Mouse (Mus musculus) testis, adult 2 months (tissue): Measurements from ENCODE around the gene Tmcc2.

Source experiments
- CTCF ChIP-seq: fragments of 200-500 bp; IDR thresholded peaks from 2 replicates; pipeline ENCODE4 v1.5.1; 2012; ENCODE audit warnings: low read depth, mild to moderate bottlenecking, inconsistent platforms, low read length, moderate library complexity; ENCODE audit not compliant: control insufficient read depth, insufficient read depth, insufficient replicate concordance
- POLR2A ChIP-seq: fragments of 200-500 bp; IDR thresholded peaks from 2 replicates; pipeline ENCODE4 v1.6.1; 2012; ENCODE audit warnings: low read depth, mild to moderate bottlenecking, inconsistent platforms, low read length, moderate library complexity; ENCODE audit not compliant: control insufficient read depth

- TF ChIP-seq CTCF (no peak), POLR2A (no peak)
Measured at GRCm38 (mm10) chr1:132366235-132366634, 24.8 kb downstream of the Tmcc2 start.
